Mouse (Mus musculus): ENCODE measurements around the gene Slc30a5.

The Slc30a5 gene

DNA sequence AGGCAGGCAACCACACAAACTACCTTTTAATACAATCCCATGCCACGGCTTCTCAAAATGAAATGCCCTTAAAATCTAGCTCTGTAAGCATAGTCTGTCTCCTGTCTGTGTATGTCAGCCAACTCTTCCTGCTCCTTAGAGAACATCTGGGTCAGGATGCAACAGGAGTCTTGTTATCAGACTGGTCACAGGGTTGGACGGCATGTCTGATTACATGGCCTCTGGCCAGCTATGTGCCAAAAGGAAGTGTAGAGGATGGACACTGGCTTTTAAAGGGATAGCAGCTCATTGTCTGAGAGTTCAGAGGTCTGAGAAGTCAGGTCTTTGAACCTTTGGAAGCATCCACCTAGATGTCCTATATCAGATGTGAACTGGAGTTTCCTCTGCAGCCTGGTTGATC lies 77.9 kb downstream of the Slc30a5 start:
- DNase-seq (ENCODE audit: low spot score): no peak

GRCm38 (mm10) chr13:100754186-100754585 lies 79.0 kb downstream of the Slc30a5 start:
- DNase-seq (ENCODE audit: low spot score): no peak

- no peak for DNase-seq (ENCODE audit: low spot score)
Observed at GRCm38 (mm10) chr13:100753011-100753410, 80.2 kb downstream of the Slc30a5 start.

Measured in urinary bladder, postnatal 14 days (tissue).